Mouse (Mus musculus) erythroblast, embryonic 14.5 days (primary cell): ENCODE results near the gene Rab34.

Source experiments
- GATA1 ChIP-seq: IDR thresholded peaks from 2 replicates; pipeline ENCODE4 v1.6.1; 2012; ENCODE audit warnings: low read length, inconsistent platforms, mixed read lengths
- TAL1 ChIP-seq: IDR thresholded peaks from 3 replicates; pipeline ENCODE4 v1.6.1; 2012; ENCODE audit warnings: low read length, inconsistent platforms, mixed read lengths

DNA sequence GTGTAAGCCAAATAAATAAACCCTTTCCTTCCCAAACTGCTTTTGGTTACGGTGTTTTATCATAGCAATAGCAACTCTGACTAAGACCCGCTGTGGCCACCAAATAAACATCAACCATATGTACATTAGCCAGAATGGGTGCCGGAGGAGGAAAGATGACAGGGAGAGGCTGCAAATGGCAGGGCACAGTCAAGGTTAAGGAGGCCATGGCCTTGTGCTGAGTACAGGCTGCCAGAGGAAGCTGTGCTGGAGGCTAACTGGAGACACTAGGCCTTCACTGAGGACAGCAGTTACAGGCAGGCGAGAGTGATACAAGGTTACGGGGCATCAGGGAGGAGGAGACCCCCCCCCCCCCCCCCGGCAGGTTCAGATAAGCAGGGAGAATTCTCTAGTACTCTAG lies 21.7 kb downstream of the Rab34 start:
- no peak for TF ChIP-seq GATA1
- no peak for TF ChIP-seq TAL1
